Mouse (Mus musculus) C2C12 (cell line): ENCODE measurements around the gene Ltb. TPM values are rescaled to one million over a fixed set of nuclear protein-coding genes. Genes with fewer than 3 reads are reported as not detected.
A peak's percentile ranks its signal among the peaks of the same experiment; 100 is the strongest.
"Not testable (repeated sequence)": the region's sequence is repeated elsewhere in the genome, so short reads cannot be mapped to it uniquely, and the experiment has no call there.

Experiments
- H3K27me3 ChIP-seq: one replicate; pipeline ENCODE4 v1.6.1; 2011; ENCODE audit not compliant: control insufficient read depth, insufficient read depth, insufficient read length
- H3K36me3 ChIP-seq: one replicate; pipeline ENCODE4 v1.6.1; 2011; ENCODE audit not compliant: control insufficient read depth, insufficient read depth
- H3K4me3 ChIP-seq: one replicate; pipeline ENCODE4 v1.5.1; 2011; ENCODE audit warnings: mild to moderate bottlenecking, control low read depth; ENCODE audit not compliant: poor library complexity, insufficient read depth, severe bottlenecking
- H3K79me2 ChIP-seq: one replicate; pipeline ENCODE4 v1.6.1; 2011; ENCODE audit not compliant: control insufficient read depth, insufficient read depth
- H3K79me3 ChIP-seq: one replicate; pipeline ENCODE4 v1.6.1; 2011; ENCODE audit warnings: low read depth, control low read depth
- H3ac ChIP-seq: one replicate; pipeline ENCODE3; 2011; ENCODE audit warnings: low read depth; ENCODE audit not compliant: control insufficient read depth, insufficient read length
- CEBPB ChIP-seq: IDR thresholded peaks from one replicate; pipeline ENCODE4 v1.6.1; 2011; ENCODE audit warnings: low read depth, mild to moderate bottlenecking, control low read depth, moderate library complexity
- CTCF ChIP-seq: IDR thresholded peaks from one replicate; pipeline ENCODE4 v1.5.1; 2011; ENCODE audit not compliant: control insufficient read depth, insufficient read depth, insufficient read length
- FOSL1 ChIP-seq: IDR thresholded peaks from one replicate; pipeline ENCODE4 v1.8.0; 2011; ENCODE audit warnings: mild to moderate bottlenecking, low read length; ENCODE audit not compliant: poor library complexity, insufficient read depth, severe bottlenecking
- MAX ChIP-seq: IDR thresholded peaks from one replicate; pipeline ENCODE4 v1.6.1; 2011; ENCODE audit warnings: mild to moderate bottlenecking, control low read depth
- MYOD1 ChIP-seq: IDR thresholded peaks from one replicate; pipeline ENCODE4 v1.6.1; 2011; ENCODE audit warnings: low read depth; ENCODE audit not compliant: control insufficient read depth, insufficient read length
- MYOG ChIP-seq: IDR thresholded peaks from one replicate; pipeline ENCODE4 v1.6.1; 2011; ENCODE audit not compliant: control insufficient read depth, insufficient read length; ENCODE audit errors: extremely low read depth
- USF1 ChIP-seq: IDR thresholded peaks from one replicate; pipeline ENCODE4 v1.6.1; 2011; ENCODE audit warnings: low read depth, mild to moderate bottlenecking, control low read depth, moderate library complexity
- polyA plus RNA-seq: library from polyadenylated mRNA; unstranded; fragments of >200 nt; fragmentation: generic; extraction: Trizol; gene quantifications from one replicate; pipeline ENCODE4 v1.2.1, GENCODE M21; 2012; ENCODE audit warnings: missing spikeins

Gene Ltb
- polyA plus RNA-seq, 1 experiment = not detected

DNA sequence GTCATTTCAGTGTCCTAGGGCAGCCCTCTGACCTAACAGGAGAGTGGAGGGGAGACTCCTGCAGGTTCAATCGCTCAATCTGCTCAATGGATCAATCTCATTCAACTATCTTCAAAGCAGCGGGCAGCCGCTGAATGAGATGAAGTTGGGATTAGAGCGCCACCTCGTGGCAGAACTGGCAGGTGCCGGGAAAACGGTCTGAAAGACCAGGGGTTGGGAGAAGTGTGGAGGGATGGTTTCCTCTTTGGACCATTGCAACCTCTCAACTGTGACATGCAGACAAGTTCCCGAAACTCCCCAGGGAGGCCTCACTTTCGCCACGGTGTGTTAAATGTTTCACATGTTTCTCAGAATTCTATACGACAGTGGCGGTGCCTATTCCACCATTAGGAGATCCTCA, 37.8 kb downstream of the Ltb start:
- Histone ChIP-seq H3K27me3 (no peaks in the 10 kb centered on the region), H3K79me2 (peaks cover 65% of the 10 kb centered on the region), H3ac (no peak overlapping the region), H3K36me3 (peaks cover 40% of the 10 kb centered on the region), H3K79me3 (peaks cover 23% of the 10 kb centered on the region), H3K4me3 (no peak overlapping the region)
- TF ChIP-seq USF1 (no peak), CTCF (peak; percentile 46)

DNA sequence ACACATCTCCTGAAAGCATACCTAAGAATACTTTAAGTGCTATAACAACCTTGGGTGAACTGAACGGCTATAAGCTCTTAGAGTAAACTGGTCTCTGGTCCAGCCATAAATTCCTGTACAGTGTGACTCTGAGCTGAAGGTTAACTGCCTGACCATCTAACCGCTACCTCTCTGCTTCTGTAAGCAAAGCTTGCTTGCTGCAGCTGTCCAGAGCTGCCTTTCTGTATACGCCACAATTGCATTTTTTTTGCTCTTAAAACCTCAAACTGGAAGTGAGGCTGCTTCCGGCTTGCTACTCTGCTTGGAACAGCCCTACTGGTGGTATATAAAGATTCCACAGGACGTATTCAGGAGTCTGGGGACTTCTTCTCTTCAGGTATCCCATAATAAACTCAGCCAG, 38.4 kb downstream of the Ltb start:
- Histone ChIP-seq H3K4me3 (no peak overlapping the region), H3K79me3 (peaks cover 23% of the 10 kb centered on the region), H3K27me3 (no peaks in the 10 kb centered on the region), H3K79me2 (peaks cover 65% of the 10 kb centered on the region), H3K36me3 (peaks cover 40% of the 10 kb centered on the region), H3ac (no peak overlapping the region)
- TF ChIP-seq CEBPB (no peak), USF1 (no peak), MYOG (no peak)

DNA sequence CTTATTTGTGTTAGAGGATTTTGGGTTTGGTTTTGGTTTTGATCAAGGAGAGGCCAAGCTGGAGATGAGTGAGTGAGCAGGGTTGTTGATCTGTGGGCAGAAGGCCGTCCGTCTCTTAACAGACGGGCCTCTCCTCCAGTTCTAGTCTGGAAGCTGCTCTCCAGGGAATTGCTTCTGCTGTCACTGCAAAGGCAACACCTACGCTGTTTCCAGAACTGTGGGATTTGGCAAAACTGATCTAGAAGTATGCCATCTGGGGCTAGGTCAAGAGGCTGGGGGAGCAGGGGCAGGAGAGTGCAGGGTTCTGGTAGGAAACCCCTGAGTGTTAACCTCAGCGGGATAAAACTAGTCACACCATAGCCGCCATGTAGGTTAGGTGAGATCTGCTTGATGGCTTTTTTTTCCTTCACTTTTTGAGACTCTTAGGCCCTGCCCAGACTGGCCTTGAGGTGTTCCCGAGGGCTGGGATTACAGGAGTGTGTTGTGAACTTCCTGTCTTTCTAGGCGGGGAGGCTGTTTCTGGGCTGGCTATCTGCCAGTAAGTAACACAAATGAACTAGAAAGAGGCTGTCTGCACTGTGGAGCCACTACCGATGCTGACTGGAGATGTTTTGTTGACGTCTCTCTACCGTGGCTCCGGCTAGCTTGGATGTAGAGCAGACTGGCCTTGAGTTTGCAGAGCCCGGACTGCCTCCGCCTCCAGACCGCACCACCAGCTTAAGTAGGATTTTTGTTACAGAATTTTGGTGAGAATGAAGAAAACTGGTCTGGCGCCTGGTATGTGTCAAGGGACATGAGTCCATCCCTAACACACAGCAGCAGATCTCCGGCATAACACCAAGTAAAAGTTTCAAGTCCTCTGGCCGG, 39.1 kb downstream of the Ltb start, which contains the start of gene Atp6v1g2:
TSS of gene Atp6v1g2 (plus strand) at position 547 of the 867 bp plus-strand sequence.
- TF ChIP-seq MYOD1 = no peak
- TF ChIP-seq MAX = no peak
- TF ChIP-seq MYOG = no peak
- no peak for TF ChIP-seq FOSL1
- no peak for TF ChIP-seq CEBPB
- no peak for TF ChIP-seq CTCF
- no peak for TF ChIP-seq USF1
- H3K79me2 ChIP-seq = peaks cover 60% of the 10 kb centered on the region
- H3K4me3 ChIP-seq = peak within 1 kb of the TSS; percentile 51
- peak within 1 kb of the TSS; percentile 90 for H3ac ChIP-seq
- peaks cover 23% of the 10 kb centered on the region for H3K79me3 ChIP-seq
- peaks cover 37% of the 10 kb centered on the region for H3K36me3 ChIP-seq
- no peaks in the 10 kb centered on the region for H3K27me3 ChIP-seq

DNA sequence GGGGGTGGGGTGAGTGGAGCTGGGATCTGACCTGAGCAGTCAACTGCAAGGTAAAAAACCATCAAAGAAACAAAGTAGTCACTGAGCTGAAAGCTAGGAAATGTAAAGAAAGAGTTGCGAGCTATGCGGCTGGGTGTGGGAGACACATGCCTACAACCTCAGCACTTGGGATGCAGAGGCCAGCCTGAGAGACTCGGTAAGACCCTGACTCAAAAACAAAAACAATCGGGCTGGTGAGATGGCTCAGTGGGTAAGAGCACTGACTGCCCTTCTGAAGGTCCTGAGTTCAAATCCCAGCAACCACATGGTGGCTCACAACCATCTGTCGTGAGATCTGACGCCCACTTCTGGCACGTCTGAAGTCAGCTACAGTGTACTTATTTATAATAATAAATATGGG, 39.9 kb downstream of the Ltb start:
- H3ac ChIP-seq, H3K27me3 ChIP-seq, H3K4me3 ChIP-seq: not testable (repeated sequence)
- peaks cover 37% of the 10 kb centered on the region for H3K36me3 ChIP-seq
- H3K79me3 ChIP-seq = peaks cover 23% of the 10 kb centered on the region
- peaks cover 59% of the 10 kb centered on the region for H3K79me2 ChIP-seq

DNA sequence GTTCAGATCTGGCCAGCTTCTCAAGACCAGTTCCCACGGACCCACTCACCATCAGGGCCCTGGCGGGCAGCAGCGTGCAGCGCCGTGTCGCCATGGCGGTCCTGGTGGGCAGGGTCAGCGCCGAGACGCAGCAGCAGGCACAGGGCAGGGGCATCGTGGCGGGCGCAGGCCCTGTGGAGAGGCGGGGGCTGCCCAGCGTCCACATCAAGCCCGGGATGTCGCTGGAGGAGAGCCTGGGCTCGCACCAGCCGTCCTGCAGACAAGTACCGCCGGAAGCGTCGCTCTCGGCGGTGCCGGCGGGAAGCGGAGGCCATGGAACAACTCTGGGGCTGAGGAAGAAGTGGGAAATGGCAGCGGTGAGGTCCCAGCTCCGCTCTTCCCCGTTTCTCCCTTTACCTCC, 40.7 kb downstream of the Ltb start:
- Histone ChIP-seq H3K4me3 (peak overlapping the region; percentile 51), H3ac (peak overlapping the region; percentile 90), H3K36me3 (peaks cover 28% of the 10 kb centered on the region), H3K79me2 (peaks cover 54% of the 10 kb centered on the region), H3K27me3 (no peaks in the 10 kb centered on the region), H3K79me3 (peaks cover 23% of the 10 kb centered on the region)
- TF ChIP-seq MYOG = no peak

DNA sequence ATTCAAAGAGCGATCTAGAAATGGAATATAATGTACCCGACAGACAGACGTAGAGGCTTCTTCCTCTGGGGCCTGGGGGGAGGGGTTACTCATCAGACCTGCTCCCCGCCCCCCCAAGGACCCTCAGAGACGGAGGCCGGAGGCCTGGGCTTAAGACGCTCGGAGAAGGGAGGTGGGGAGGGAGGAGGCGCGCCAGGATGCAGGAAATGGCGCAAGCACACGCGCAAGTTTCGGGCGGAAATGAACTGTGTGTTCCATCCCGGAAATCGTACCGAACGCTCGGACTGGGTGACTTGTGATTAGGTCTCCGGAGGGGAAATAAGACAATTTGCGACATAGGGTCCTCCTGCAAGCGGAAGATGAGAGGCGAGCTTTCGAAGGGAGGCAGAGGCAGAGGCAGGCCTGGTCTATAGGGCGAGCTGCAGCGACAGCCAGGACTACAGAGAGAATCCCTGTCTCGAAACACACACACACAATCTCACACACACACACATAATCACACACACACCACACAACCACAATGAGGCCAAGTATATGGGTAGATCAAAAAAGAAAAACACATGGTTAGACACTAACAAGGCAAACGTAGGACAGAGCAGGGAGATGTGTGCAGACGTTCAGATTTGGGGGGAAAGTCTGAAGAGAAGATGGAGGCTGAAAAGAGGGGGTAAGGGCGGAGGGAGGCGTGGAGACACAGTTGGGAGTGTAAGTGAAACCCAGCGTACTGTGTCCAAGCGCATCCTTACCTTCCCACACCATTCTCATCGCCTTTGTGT, 41.6 kb downstream of the Ltb start, which contains the start of gene Nfkbil1:
TSS of gene Nfkbil1 (minus strand) at position 179 of the 776 bp plus-strand sequence.
- peak within 1 kb of the TSS; percentile 90 for H3ac ChIP-seq
- H3K79me3 ChIP-seq = peaks cover 19% of the 10 kb centered on the region
- TF ChIP-seq MYOD1 (no peak), CEBPB (peak; percentile 65), MYOG (no peak), CTCF (no peak), MAX (peak; percentile 56), FOSL1 (no peak), USF1 (no peak)
- H3K27me3 ChIP-seq = no peaks in the 10 kb centered on the region
- peaks cover 46% of the 10 kb centered on the region for H3K79me2 ChIP-seq
- H3K36me3 ChIP-seq = peaks cover 25% of the 10 kb centered on the region
- H3K4me3 ChIP-seq = peak within 1 kb of the TSS; percentile 51
